Mouse (Mus musculus): Measurements from ENCODE around the gene Elof1.

Elof1 gene

GRCm38 (mm10) chr9:22136765-22137547, 20.0 kb upstream of the Elof1 start:
- no peak for DNase-seq (ENCODE audit: low spot score in 2 of 2)

- no peak for DNase-seq (ENCODE audit: low spot score in 2 of 2)
Observed at GRCm38 (mm10) chr9:22135644-22136390, 18.8 kb upstream of the Elof1 start, which contains the start of gene Acp5. Gene Acp5 (minus strand): TSS chr9:22135711.

GRCm38 (mm10) chr9:22134988-22135643, 18.1 kb upstream of the Elof1 start:
- DNase-seq (ENCODE audit: low spot score in 2 of 2) = no peak

GRCm38 (mm10) chr9:22134246-22134890, 17.4 kb upstream of the Elof1 start:
- no peak for DNase-seq (ENCODE audit: low spot score in 2 of 2)

GRCm38 (mm10) chr9:22132220-22132619, 15.2 kb upstream of the Elof1 start:
- no peak for DNase-seq (ENCODE audit: low spot score in 2 of 2)

- DNase-seq (ENCODE audit: low spot score in 2 of 2) = peak in 1 of 2 experiments; percentile 32
Observed at GRCm38 (mm10) chr9:22131226-22131981, 14.4 kb upstream of the Elof1 start.

- no peak for DNase-seq (ENCODE audit: low spot score in 2 of 2)
Observed at GRCm38 (mm10) chr9:22125246-22126027, 8.5 kb upstream of the Elof1 start.

GRCm38 (mm10) chr9:22124169-22124568, 7.2 kb upstream of the Elof1 start:
- DNase-seq (ENCODE audit: low spot score in 2 of 2) = no peak

GRCm38 (mm10) chr9:22123069-22123609, 6.2 kb upstream of the Elof1 start:
- DNase-seq (ENCODE audit: low spot score in 2 of 2) = peak in 1 of 2 experiments; percentile 56

GRCm38 (mm10) chr9:22122005-22122404, 5.0 kb upstream of the Elof1 start:
- DNase-seq (ENCODE audit: low spot score in 2 of 2) = peak in 1 of 2 experiments; percentile 49

GRCm38 (mm10) chr9:22121545-22121944, 4.6 kb upstream of the Elof1 start:
- no peak for DNase-seq (ENCODE audit: low spot score in 2 of 2)

GRCm38 (mm10) chr9:22119543-22119942, 2.6 kb upstream of the Elof1 start:
- DNase-seq (ENCODE audit: low spot score in 2 of 2) = no peak

- peak; percentile 64 to 80 for DNase-seq (ENCODE audit: low spot score in 2 of 2)
Observed at GRCm38 (mm10) chr9:22117754-22118456, 933 bp upstream of the Elof1 start.

- DNase-seq (ENCODE audit: low spot score in 2 of 2) = no peak
Observed at GRCm38 (mm10) chr9:22116086-22116485, 886 bp downstream of the Elof1 start.

- DNase-seq (ENCODE audit: low spot score in 2 of 2) = no peak
Observed at GRCm38 (mm10) chr9:22115635-22116034, 1.3 kb downstream of the Elof1 start.

- no peak for DNase-seq (ENCODE audit: low spot score in 2 of 2)
Observed at GRCm38 (mm10) chr9:22108194-22108593, 8.8 kb downstream of the Elof1 start.

- DNase-seq (ENCODE audit: low spot score in 2 of 2) = no peak
Observed at GRCm38 (mm10) chr9:22099922-22100321, 17.1 kb downstream of the Elof1 start.

GRCm38 (mm10) chr9:22098993-22099696, 17.8 kb downstream of the Elof1 start, which contains the start of gene Cnn1:
Gene Cnn1 (plus strand): TSS chr9:22099216.
- DNase-seq (ENCODE audit: low spot score in 2 of 2) = no peak

GRCm38 (mm10) chr9:22095854-22096307, 21.1 kb downstream of the Elof1 start:
- peak; percentile 81 to 89 for DNase-seq (ENCODE audit: low spot score in 2 of 2)
